Comparison of ENCODE assay signal across 8 mouse cellular contexts in genomic region chr19:29522445-29523229, GRCm38 (mm10). TPM values are rescaled to one million over a fixed set of nuclear protein-coding genes. Genes with fewer than 3 reads are reported as not detected.
DNase-seq lines count a peak whose midpoint lies in the region; ATAC-seq and TF ChIP-seq lines count a peak whose summit lies in the region.

No protein-coding gene starts in this region.

- H3K4me1 ChIP-seq in CH12.LX (ENCODE audit: control insufficient read depth in 1 of 2, insufficient read depth in 2 of 2), result peaks cover 11 to 57% of the 10 kb centered on the region in 2 experiments; a peak in 3 of 4 replicates
- H3K4me1 ChIP-seq in embryonic facial prominence, embryonic 13.5 days, result peaks cover 16% of the 10 kb centered on the region
- peaks cover 0 to 16% of the 10 kb centered on the region in 2 experiments; a peak in 3 of 4 replicates for H3K4me1 ChIP-seq in heart, embryonic 14.5 days (ENCODE audit: control insufficient read depth in 2 of 2, insufficient read depth in 2 of 2, low read length in 2 of 2)
- H3K4me1 ChIP-seq in lung, embryonic 14.5 days (ENCODE audit: insufficient read depth), result peaks cover 4% of the 10 kb centered on the region; the same call in 1 of the 2 replicates

- dilution Hi-C loops in CH12.LX (cut with MboI; ENCODE audit: extremely low pct_ligation_motif_present, extremely low pct_unique_long_range_greater_than_20kb, low sequenced_read_pairs), result no loop called here

- peaks cover 28% of the 10 kb centered on the region for H3K79me2 ChIP-seq in CH12.LX (replicated peaks; ENCODE audit: control insufficient read depth, extremely low read depth, insufficient read depth, poor library complexity, severe bottlenecking)

- no peak for TF ChIP-seq POLR2A in CH12.LX (IDR thresholded peaks at IDR 0.05; ENCODE audit: low read depth, low read length)

- H3K9me3 ChIP-seq in CH12.LX (replicated peaks; ENCODE audit: low read length), result no peaks in the 10 kb centered on the region
- H3K9me3 ChIP-seq in embryonic facial prominence, embryonic 13.5 days, result no peaks in the 10 kb centered on the region
- H3K9me3 ChIP-seq in heart, embryonic 14.5 days (ENCODE audit: control insufficient read depth, low read length), result no peaks in the 10 kb centered on the region
- no peaks in the 10 kb centered on the region for H3K9me3 ChIP-seq in lung, embryonic 14.5 days (ENCODE audit: low read depth, low read length)

- peak; percentile 23 for DNase-seq in CH12.LX (ENCODE audit: extremely low read depth)
- DNase-seq in adrenal gland, adult 8-10 months, result peak; percentile 36
- DNase-seq in kidney, postnatal 36 days, result peak; percentile 40 to 70
- peak; percentile 65 for DNase-seq in lung, embryonic 14.5 days
- peak; percentile 40 for DNase-seq in urinary bladder, postnatal 14 days (ENCODE audit: low spot score)

- H3K27ac ChIP-seq in CH12.LX (ENCODE audit: insufficient read depth, low read depth), result peak overlapping the region; percentile 42
- peak overlapping the region; percentile 94 for H3K27ac ChIP-seq in embryonic facial prominence, embryonic 13.5 days
- peak overlapping the region; percentile 86 to 96 for H3K27ac ChIP-seq in heart, embryonic 14.5 days (replicated peaks in 1 of 2; ENCODE audit: control insufficient read depth in 1 of 2, insufficient read depth in 1 of 2, low read depth in 2 of 2, low read length in 2 of 2)
- peak overlapping the region; percentile 96 for H3K27ac ChIP-seq in lung, embryonic 14.5 days (ENCODE audit: low read depth)

- no peak for TF ChIP-seq CTCF in CH12.LX (conservative IDR thresholded peaks at IDR 0.05 in 1 of 2, IDR thresholded peaks at IDR 0.05 in 1 of 2; ENCODE audit: low read depth in 2 of 2, low read length in 2 of 2)
- TF ChIP-seq CTCF in lung, embryonic 14.5 days (IDR thresholded peaks at IDR 0.05; ENCODE audit: low read depth), result no peak

- H3K4me2 ChIP-seq in CH12.LX (ENCODE audit: insufficient read depth, low read depth, poor library complexity, severe bottlenecking), result peak overlapping the region; percentile 83; the same call in 1 of the 2 replicates
- peak overlapping the region; percentile 71 for H3K4me2 ChIP-seq in embryonic facial prominence, embryonic 13.5 days
- H3K4me2 ChIP-seq in heart, embryonic 14.5 days (ENCODE audit: low read length), result peak overlapping the region; percentile 88
- peak overlapping the region; percentile 83 for H3K4me2 ChIP-seq in lung, embryonic 14.5 days

- in situ Hi-C loops in CH12.LX (cut with MboI; ENCODE audit: low pct_ligation_motif_present, low pct_unique_long_range_greater_than_20kb, low sequenced_read_pairs), result loop anchor here (25.0 kb wide), 1 partner anchor 460 kb away; no protein-coding TSS in a partner anchor

- under 1% methylated on average over 82 of the region's 92 CpGs for WGBS in embryonic facial prominence, embryonic 13.5 days
- WGBS in heart, embryonic 14.5 days, result under 1% methylated on average over 85 of the region's 92 CpGs
- under 1% methylated on average over 90 of the region's 92 CpGs for WGBS in lung, embryonic 14.5 days

- peak overlapping the region; percentile 90 for H3K9ac ChIP-seq in CH12.LX (ENCODE audit: insufficient read depth, low read depth)
- H3K9ac ChIP-seq in embryonic facial prominence, embryonic 13.5 days, result peak overlapping the region; percentile 96
- H3K9ac ChIP-seq in heart, embryonic 14.5 days (ENCODE audit: low read length), result peak overlapping the region; percentile 95
- peak overlapping the region; percentile 91 for H3K9ac ChIP-seq in lung, embryonic 14.5 days

- TF ChIP-seq EP300 in CH12.LX (IDR thresholded peaks at IDR 0.05; ENCODE audit: low read length), result no peak

- peak overlapping the region; percentile 77 to 91 (median 85) for H3K4me3 ChIP-seq in CH12.LX (replicated peaks in 1 of 3; ENCODE audit: low read depth in 2 of 3, low read length in 2 of 3, poor library complexity in 1 of 3)
- H3K4me3 ChIP-seq in embryonic facial prominence, embryonic 13.5 days, result peak overlapping the region; percentile 90
- H3K4me3 ChIP-seq in heart, embryonic 14.5 days (ENCODE audit: control insufficient read depth in 1 of 2, insufficient read depth in 1 of 2, low read depth in 1 of 2, low read length in 2 of 2), result peak overlapping the region; percentile 69 to 91
- H3K4me3 ChIP-seq in lung, embryonic 14.5 days (ENCODE audit: low read depth, low read length), result peak overlapping the region; percentile 83

- peaks cover 0 to 8% of the 10 kb centered on the region in 2 experiments for H3K36me3 ChIP-seq in CH12.LX (replicated peaks in 1 of 2; ENCODE audit: control insufficient read depth in 1 of 2, insufficient read depth in 1 of 2, low read length in 1 of 2)
- H3K36me3 ChIP-seq in embryonic facial prominence, embryonic 13.5 days, result peaks cover 7% of the 10 kb centered on the region; the same call in 1 of the 2 replicates
- H3K36me3 ChIP-seq in heart, embryonic 14.5 days (ENCODE audit: control insufficient read depth, insufficient read depth, low read length), result peaks cover 4% of the 10 kb centered on the region; the same call in 1 of the 2 replicates
- no peaks in the 10 kb centered on the region for H3K36me3 ChIP-seq in lung, embryonic 14.5 days (ENCODE audit: insufficient read depth)

- peak; percentile 79 for ATAC-seq in embryonic facial prominence, embryonic 13.5 days (ENCODE audit: insufficient number of reproducible peaks, insufficient read depth, low FRiP score, low TSS enrichment, low read depth)
- ATAC-seq in heart, embryonic 14.5 days (ENCODE audit: insufficient number of reproducible peaks, insufficient read depth, low FRiP score, low read depth), result peak; percentile 69
- peak; percentile 78 for ATAC-seq in lung, embryonic 14.5 days (ENCODE audit: insufficient read depth)
- peak; percentile 14; the same call in 1 of the 2 replicates for ATAC-seq in neutrophil, adult 5-6 weeks (ENCODE audit: extremely low read depth, insufficient number of reproducible peaks, low FRiP score, poor library complexity, severe bottlenecking)

- TF ChIP-seq RAD21 in CH12.LX (IDR thresholded peaks at IDR 0.05; ENCODE audit: low read depth, low read length), result no peak

- H3K27me3 ChIP-seq in CH12.LX (replicated peaks), result no peaks in the 10 kb centered on the region
- no peaks in the 10 kb centered on the region for H3K27me3 ChIP-seq in embryonic facial prominence, embryonic 13.5 days
- H3K27me3 ChIP-seq in heart, embryonic 14.5 days (ENCODE audit: control insufficient read depth, insufficient read depth, low read length), result no peaks in the 10 kb centered on the region
- H3K27me3 ChIP-seq in lung, embryonic 14.5 days (ENCODE audit: insufficient read depth, low read length), result no peaks in the 10 kb centered on the region

TF ChIP-seq in CH12.LX, 34 proteins besides CTCF, POLR2A, EP300 and RAD21:
- TF ChIP-seq CHD1 (IDR thresholded peaks at IDR 0.05; ENCODE audit: low read depth, low read length) (no peak), MXI1 (IDR thresholded peaks at IDR 0.05; ENCODE audit: low read depth, low read length) (no peak), NELFE (IDR thresholded peaks at IDR 0.05; ENCODE audit: low read depth, low read length) (no peak), SIN3A (IDR thresholded peaks at IDR 0.05; ENCODE audit: low read length) (peak; percentile 40; the same call in 1 of the 2 replicates), IRF4 (IDR thresholded peaks at IDR 0.05; ENCODE audit: low read depth, low read length) (no peak), PAX5 (IDR thresholded peaks at IDR 0.05; ENCODE audit: low read length) (no peak), ZNF384 (IDR thresholded peaks at IDR 0.05; ENCODE audit: low read depth, low read length) (no peak), CHD2 (IDR thresholded peaks at IDR 0.05; ENCODE audit: low read length) (no peak), MAZ (IDR thresholded peaks at IDR 0.05; ENCODE audit: low read depth, low read length) (peak; percentile 44; the same call in 1 of the 2 replicates), TBP (conservative IDR thresholded peaks at IDR 0.05; ENCODE audit: low read depth, low read length) (no peak), HCFC1 (IDR thresholded peaks at IDR 0.05; ENCODE audit: low read depth, low read length) (no peak), USF1 (IDR thresholded peaks at IDR 0.05; ENCODE audit: low read depth, low read length) (no peak), UBTF (IDR thresholded peaks at IDR 0.05; ENCODE audit: low read depth, low read length) (0 out of 2 replicates have a peak, but pooled peaks have one; percentile 43), MAFK (IDR thresholded peaks at IDR 0.05; ENCODE audit: insufficient replicate concordance, low read length) (no peak), TCF12 (IDR thresholded peaks at IDR 0.05; ENCODE audit: low read depth, low read length) (0 out of 2 replicates have a peak, but pooled peaks have one; percentile 15), MYC (IDR thresholded peaks at IDR 0.05; ENCODE audit: low read depth, low read length) (no peak)

RNA-seq across cellular contexts. Expression of gene Ric1, which starts 0.6 kb away (rescaled TPM):
- total RNA-seq in CH12.LX (2012; rRNA removed) (17.4 and 17.9 TPM in 2 replicates), CH12.LX (2014; rRNA removed) (11.2 and 13.7 TPM in 2 replicates)
- 16.3 and 18.4 TPM in 2 replicates for polyA plus RNA-seq in CH12.LX (2012; ENCODE audit: insufficient read length, low read depth)
- 10 to 100 TPM; 27.0 to 31.7 (median 29.5) TPM for total RNA-seq in adrenal gland, adult 8-10 months (2022)
- 29.6 and 32.1 TPM in 2 replicates for polyA plus RNA-seq in embryonic facial prominence, embryonic 13.5 days (2015; fragmentation: Nextera tagmentation; extraction: Ambion mirVana)
- polyA plus RNA-seq in heart, embryonic 14.5 days (2014; fragmentation: Nextera tagmentation; extraction: Ambion mirVana), result 8.3 and 9.7 TPM in 2 replicates
- polyA plus RNA-seq in lung, embryonic 14.5 days (2014; fragmentation: Nextera tagmentation; extraction: Ambion mirVana), result 15.9 and 16.0 TPM in 2 replicates
- 49.6 and 51.6 TPM in 2 replicates for total RNA-seq in neutrophil, adult 5-6 weeks (2017)

Comparison
In these comparisons a context has a peak if more than half of its experiments do, and no peak if none do; other contexts are left out.
1. Peak in every context shown above with its lines: DNase-seq, ATAC-seq, H3K4me3 ChIP-seq and H3K27ac ChIP-seq.
2. H3K27ac ChIP-seq: peak in every context shown above with its lines; median percentile 96 in lung, embryonic 14.5 days; 94 in embryonic facial prominence, embryonic 13.5 days; 91 in heart, embryonic 14.5 days; 42 in CH12.LX.
3. ATAC-seq: peak in every context shown above with its lines; median percentile 79 in embryonic facial prominence, embryonic 13.5 days; 78 in lung, embryonic 14.5 days; 69 in heart, embryonic 14.5 days; 14 in neutrophil, adult 5-6 weeks.